Mouse (Mus musculus): Measurements from ENCODE around the gene Magi2. TPM values are rescaled to one million over a fixed set of nuclear protein-coding genes. Genes with fewer than 3 reads are reported as not detected.

The Magi2 gene
- polyA plus RNA-seq, 1 experiment from 2014 or later, result 3.0 TPM

DNA sequence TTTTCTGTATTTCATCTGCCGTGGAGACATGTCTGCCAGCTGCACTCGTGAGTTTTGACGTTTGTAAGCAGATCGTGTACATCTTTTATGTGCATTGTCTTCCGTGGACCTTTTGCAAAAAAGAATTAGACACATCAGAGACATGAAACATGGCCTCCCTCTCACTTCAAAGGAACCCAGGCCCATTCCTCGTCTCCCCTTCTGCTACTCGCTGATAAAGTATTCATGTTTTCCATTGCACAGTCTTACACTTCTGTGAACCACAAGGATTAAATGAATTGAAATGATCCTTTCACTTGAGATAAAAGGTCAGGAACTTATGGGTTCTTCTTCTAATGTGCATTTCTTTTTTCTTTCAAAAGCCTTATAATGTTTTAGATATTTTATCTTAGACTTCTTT lies 783.4 kb downstream of the Magi2 start:
- Histone ChIP-seq H3K9ac (replicated peaks; ENCODE audit: low read length) (no peak overlapping the region), H3K4me2 (ENCODE audit: low read depth, low read length) (no peak overlapping the region), H3K36me3 (replicated peaks; ENCODE audit: control insufficient read depth, insufficient read depth, low read depth, low read length) (no peaks in the 10 kb centered on the region), H3K4me3 (ENCODE audit: low read depth, low read length) (no peak overlapping the region), H3K27me3 (ENCODE audit: control insufficient read depth, insufficient read depth, low read length) (no peaks in the 10 kb centered on the region), H3K27ac (replicated peaks; ENCODE audit: low read depth, low read length) (no peak overlapping the region), H3K4me1 (ENCODE audit: control insufficient read depth, insufficient read depth, low read length) (no peaks in the 10 kb centered on the region), H3K9me3 (replicated peaks; ENCODE audit: control insufficient read depth, low read length) (no peaks in the 10 kb centered on the region)
- WGBS, result 87% methylated on average over 7 of the region's 7 CpGs
- ATAC-seq (replicated peaks; ENCODE audit: insufficient number of reproducible peaks, low FRiP score, low TSS enrichment, low read depth) (no peak), DNase-seq (ENCODE audit: low spot score) (no peak)

DNA sequence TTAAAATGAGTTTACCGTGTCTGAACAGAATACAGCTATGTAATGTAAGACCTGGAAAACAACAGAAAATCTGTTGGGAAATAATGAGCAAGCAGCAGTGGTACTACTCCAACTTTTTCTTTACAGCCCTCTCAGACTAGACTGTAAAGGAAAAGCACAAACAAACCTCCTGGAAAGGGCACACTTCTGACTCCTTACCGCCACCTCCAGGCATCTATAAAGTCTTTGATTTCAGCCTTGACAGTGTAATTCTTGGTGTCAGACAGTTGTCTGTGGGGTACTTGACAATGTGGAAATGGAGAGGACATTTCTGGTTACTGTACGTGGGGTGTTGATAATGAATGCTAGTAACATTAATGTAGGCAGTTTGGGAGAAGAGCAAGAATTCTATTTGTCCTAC lies 791.2 kb downstream of the Magi2 start:
- 82% methylated on average over 3 of the region's 3 CpGs for WGBS
- Histone ChIP-seq H3K4me3 (ENCODE audit: low read depth, low read length) (no peak overlapping the region), H3K4me2 (ENCODE audit: low read depth, low read length) (no peak overlapping the region), H3K27ac (replicated peaks; ENCODE audit: low read depth, low read length) (no peak overlapping the region), H3K27me3 (ENCODE audit: control insufficient read depth, insufficient read depth, low read length) (no peaks in the 10 kb centered on the region), H3K9ac (replicated peaks; ENCODE audit: low read length) (no peak overlapping the region), H3K4me1 (ENCODE audit: control insufficient read depth, insufficient read depth, low read length) (no peaks in the 10 kb centered on the region), H3K36me3 (replicated peaks; ENCODE audit: control insufficient read depth, insufficient read depth, low read depth, low read length) (no peaks in the 10 kb centered on the region), H3K9me3 (replicated peaks; ENCODE audit: control insufficient read depth, low read length) (no peaks in the 10 kb centered on the region)
- no peak for DNase-seq (ENCODE audit: low spot score)
- ATAC-seq (replicated peaks; ENCODE audit: insufficient number of reproducible peaks, low FRiP score, low TSS enrichment, low read depth), result no peak

DNA sequence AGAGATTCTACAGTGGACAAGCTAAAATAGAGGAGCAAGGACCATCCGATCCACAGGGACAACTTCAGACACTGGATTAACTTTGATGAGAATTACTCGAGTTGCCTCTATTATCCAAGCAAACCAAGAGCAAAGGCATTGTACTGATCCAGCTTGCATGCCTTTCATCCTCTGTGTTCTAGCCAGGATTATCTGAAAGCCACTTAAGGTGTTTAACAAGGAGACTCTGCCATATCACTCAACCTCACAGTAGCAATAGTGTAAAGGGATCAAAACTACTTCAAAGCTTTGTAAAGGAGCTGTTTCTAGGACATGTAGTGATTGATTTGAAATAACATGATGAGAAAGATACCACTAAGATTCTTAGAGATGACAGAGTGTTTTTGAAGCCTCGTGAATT lies 819.8 kb downstream of the Magi2 start:
- no peak overlapping the region for H3K9ac ChIP-seq (replicated peaks; ENCODE audit: low read length)
- no peaks in the 10 kb centered on the region for H3K27me3 ChIP-seq (ENCODE audit: control insufficient read depth, insufficient read depth, low read length)
- DNase-seq (ENCODE audit: low spot score) (no peak), ATAC-seq (replicated peaks; ENCODE audit: insufficient number of reproducible peaks, low FRiP score, low TSS enrichment, low read depth) (no peak)
- 67% methylated on average over 3 of the region's 3 CpGs for WGBS
- no peak overlapping the region for H3K27ac ChIP-seq (replicated peaks; ENCODE audit: low read depth, low read length)
- no peak overlapping the region for H3K4me2 ChIP-seq (ENCODE audit: low read depth, low read length)
- H3K36me3 ChIP-seq (replicated peaks; ENCODE audit: control insufficient read depth, insufficient read depth, low read depth, low read length), result no peaks in the 10 kb centered on the region
- no peaks in the 10 kb centered on the region for H3K4me1 ChIP-seq (ENCODE audit: control insufficient read depth, insufficient read depth, low read length)
- no peaks in the 10 kb centered on the region for H3K9me3 ChIP-seq (replicated peaks; ENCODE audit: control insufficient read depth, low read length)
- H3K4me3 ChIP-seq (ENCODE audit: low read depth, low read length), result no peak overlapping the region

DNA sequence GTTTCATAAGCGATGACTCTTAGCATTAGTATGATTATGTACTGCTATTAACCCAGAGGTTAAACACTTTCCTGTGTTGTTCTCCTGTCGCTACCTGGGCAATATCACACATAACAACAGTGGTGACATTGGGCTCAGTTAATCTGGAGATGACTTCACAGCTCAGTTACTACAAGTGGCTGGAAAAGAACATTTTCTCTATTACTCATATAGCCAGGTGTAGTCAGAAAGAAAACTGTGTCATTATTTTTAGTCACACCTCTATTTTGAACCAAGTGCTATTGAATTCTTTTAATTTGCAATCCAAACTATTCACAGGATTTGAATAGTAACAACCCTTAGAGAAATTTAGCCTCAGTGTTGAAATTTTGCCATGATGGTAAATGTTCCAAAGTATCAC lies 821.5 kb downstream of the Magi2 start:
- Histone ChIP-seq H3K27ac (replicated peaks; ENCODE audit: low read depth, low read length) (no peak overlapping the region), H3K4me2 (ENCODE audit: low read depth, low read length) (no peak overlapping the region), H3K4me3 (ENCODE audit: low read depth, low read length) (no peak overlapping the region), H3K9me3 (replicated peaks; ENCODE audit: control insufficient read depth, low read length) (no peaks in the 10 kb centered on the region), H3K27me3 (ENCODE audit: control insufficient read depth, insufficient read depth, low read length) (no peaks in the 10 kb centered on the region), H3K4me1 (ENCODE audit: control insufficient read depth, insufficient read depth, low read length) (no peaks in the 10 kb centered on the region), H3K9ac (replicated peaks; ENCODE audit: low read length) (no peak overlapping the region), H3K36me3 (replicated peaks; ENCODE audit: control insufficient read depth, insufficient read depth, low read depth, low read length) (no peaks in the 10 kb centered on the region)
- ATAC-seq (replicated peaks; ENCODE audit: insufficient number of reproducible peaks, low FRiP score, low TSS enrichment, low read depth) (no peak), DNase-seq (ENCODE audit: low spot score) (no peak)
- 85% methylated on average over 2 of the region's 2 CpGs for WGBS

DNA sequence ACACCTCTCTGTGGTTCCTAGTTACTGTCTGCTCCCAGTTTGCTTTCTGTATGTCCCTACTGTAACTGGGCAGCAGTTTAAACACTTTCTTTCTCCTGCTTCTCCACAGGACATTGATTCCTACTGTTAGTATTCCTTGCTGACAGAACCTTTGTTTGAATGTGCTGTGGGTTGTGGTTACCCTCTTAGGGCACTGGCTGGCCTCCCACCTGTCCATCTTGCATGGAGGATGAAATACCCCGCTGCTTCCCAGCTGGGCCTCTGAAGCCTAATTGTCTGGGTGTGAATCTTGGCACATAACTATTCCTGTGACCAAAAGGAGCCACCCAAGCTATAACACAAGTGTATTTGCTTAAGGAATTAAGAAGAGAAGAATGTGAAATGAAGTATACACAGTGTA lies 823.4 kb downstream of the Magi2 start:
- WGBS, result 39% methylated on average over 1 of the region's 1 CpGs
- DNase-seq (ENCODE audit: low spot score) (no peak), ATAC-seq (replicated peaks; ENCODE audit: insufficient number of reproducible peaks, low FRiP score, low TSS enrichment, low read depth) (no peak)
- Histone ChIP-seq H3K4me2 (ENCODE audit: low read depth, low read length) (no peak overlapping the region), H3K36me3 (replicated peaks; ENCODE audit: control insufficient read depth, insufficient read depth, low read depth, low read length) (no peaks in the 10 kb centered on the region), H3K4me3 (ENCODE audit: low read depth, low read length) (no peak overlapping the region), H3K4me1 (ENCODE audit: control insufficient read depth, insufficient read depth, low read length) (no peaks in the 10 kb centered on the region), H3K9me3 (replicated peaks; ENCODE audit: control insufficient read depth, low read length) (no peaks in the 10 kb centered on the region), H3K9ac (replicated peaks; ENCODE audit: low read length) (no peak overlapping the region), H3K27me3 (ENCODE audit: control insufficient read depth, insufficient read depth, low read length) (no peaks in the 10 kb centered on the region), H3K27ac (replicated peaks; ENCODE audit: low read depth, low read length) (no peak overlapping the region)

DNA sequence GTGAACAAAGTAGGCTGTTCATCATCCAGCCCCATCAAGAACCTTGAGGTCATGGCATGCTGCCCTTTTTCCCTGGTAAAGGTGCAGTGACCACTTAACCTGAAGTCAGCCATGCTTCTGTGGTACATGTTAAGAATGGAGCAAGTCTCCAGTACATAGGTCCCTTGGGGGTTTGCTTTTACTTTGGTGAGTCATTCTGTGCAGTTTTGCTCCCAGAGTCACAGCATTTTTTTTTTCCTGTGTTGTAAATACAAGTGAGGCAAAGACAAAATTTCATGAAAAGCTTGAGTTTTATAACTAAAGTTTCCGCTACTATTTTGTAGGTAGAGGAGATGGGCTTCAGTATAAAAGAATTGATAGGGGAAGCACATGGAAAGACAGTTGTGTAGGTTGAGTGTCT lies 828.2 kb downstream of the Magi2 start:
- H3K27me3 ChIP-seq (ENCODE audit: control insufficient read depth, insufficient read depth, low read length), result no peaks in the 10 kb centered on the region
- H3K9ac ChIP-seq (replicated peaks; ENCODE audit: low read length), result no peak overlapping the region
- DNase-seq (ENCODE audit: low spot score) (no peak), ATAC-seq (replicated peaks; ENCODE audit: insufficient number of reproducible peaks, low FRiP score, low TSS enrichment, low read depth) (no peak)
- H3K4me1 ChIP-seq (ENCODE audit: control insufficient read depth, insufficient read depth, low read length), result no peaks in the 10 kb centered on the region
- no peak overlapping the region for H3K4me2 ChIP-seq (ENCODE audit: low read depth, low read length)
- no peak overlapping the region for H3K27ac ChIP-seq (replicated peaks; ENCODE audit: low read depth, low read length)
- WGBS, result 86% methylated on average over 1 of the region's 1 CpGs
- H3K4me3 ChIP-seq (ENCODE audit: low read depth, low read length), result no peak overlapping the region
- H3K9me3 ChIP-seq (replicated peaks; ENCODE audit: control insufficient read depth, low read length), result no peaks in the 10 kb centered on the region
- no peaks in the 10 kb centered on the region for H3K36me3 ChIP-seq (replicated peaks; ENCODE audit: control insufficient read depth, insufficient read depth, low read depth, low read length)

DNA sequence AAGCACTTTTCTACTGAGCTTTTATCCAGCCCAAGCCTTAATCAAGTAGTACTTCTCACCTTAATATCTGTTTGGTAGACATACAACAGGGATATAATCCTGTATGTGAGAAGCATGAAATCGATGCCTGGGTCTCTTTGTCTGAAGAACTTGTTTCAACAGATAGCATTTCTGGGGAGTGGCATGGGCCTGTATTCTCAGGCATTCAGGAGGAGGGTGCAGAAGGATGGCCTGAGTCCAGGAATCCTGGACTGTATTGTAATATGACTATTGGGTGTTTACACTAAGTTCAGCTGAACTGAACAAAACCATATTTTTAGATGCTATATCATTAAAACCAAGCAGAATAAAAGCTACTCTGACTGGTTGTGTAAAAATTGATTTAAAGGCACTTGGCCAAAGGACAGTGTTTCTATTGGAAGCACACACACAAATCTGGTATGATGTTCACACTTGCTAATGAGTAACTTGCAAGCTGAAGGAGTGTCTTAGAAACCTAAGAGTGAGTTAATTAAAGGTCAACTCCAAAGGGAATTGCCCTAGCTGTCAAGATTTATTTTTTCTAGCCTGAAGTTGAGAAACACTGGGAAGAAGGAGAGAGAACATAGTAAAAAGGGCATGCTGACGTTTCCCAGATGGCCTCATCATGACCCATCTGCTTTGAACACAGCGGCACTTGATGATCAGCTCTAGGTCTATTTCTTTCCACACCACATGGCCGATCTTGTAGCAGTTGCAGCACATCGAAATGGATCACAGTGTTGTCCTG lies 829.4 kb downstream of the Magi2 start:
- 27% methylated on average over 5 of the region's 5 CpGs for WGBS
- no peak overlapping the region for H3K27ac ChIP-seq (replicated peaks; ENCODE audit: low read depth, low read length)

DNA sequence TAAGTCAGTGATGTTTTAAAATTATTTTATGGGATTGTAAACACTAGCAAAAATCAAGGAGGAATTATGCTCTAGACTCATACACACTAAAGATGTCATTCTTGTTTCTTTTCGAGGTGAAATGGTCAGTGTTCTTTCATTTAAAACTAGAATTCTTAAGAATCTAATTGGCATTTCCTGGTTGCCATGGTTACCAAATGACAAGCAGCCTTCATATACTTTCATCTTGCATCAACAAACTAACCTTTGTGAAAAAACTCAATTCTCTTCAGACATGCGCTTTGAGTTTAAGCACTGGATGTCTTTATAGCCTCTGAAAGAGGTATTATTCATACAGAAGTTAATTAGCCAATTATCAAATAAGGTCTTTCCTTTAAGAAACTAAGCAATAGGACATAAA lies 830.0 kb downstream of the Magi2 start:
- Histone ChIP-seq H3K27ac (replicated peaks; ENCODE audit: low read depth, low read length) (no peak overlapping the region), H3K9me3 (replicated peaks; ENCODE audit: control insufficient read depth, low read length) (no peaks in the 10 kb centered on the region), H3K4me1 (ENCODE audit: control insufficient read depth, insufficient read depth, low read length) (no peaks in the 10 kb centered on the region), H3K36me3 (replicated peaks; ENCODE audit: control insufficient read depth, insufficient read depth, low read depth, low read length) (no peaks in the 10 kb centered on the region), H3K4me3 (ENCODE audit: low read depth, low read length) (no peak overlapping the region), H3K27me3 (ENCODE audit: control insufficient read depth, insufficient read depth, low read length) (no peaks in the 10 kb centered on the region), H3K4me2 (ENCODE audit: low read depth, low read length) (no peak overlapping the region), H3K9ac (replicated peaks; ENCODE audit: low read length) (no peak overlapping the region)
- ATAC-seq (replicated peaks; ENCODE audit: insufficient number of reproducible peaks, low FRiP score, low TSS enrichment, low read depth) (no peak), DNase-seq (ENCODE audit: low spot score) (peak; percentile 64)
- WGBS, result 41% methylated on average over 2 of the region's 2 CpGs

More for the DNA sequence above, 829.4 kb downstream of the Magi2 start:
- Histone ChIP-seq H3K27me3 (ENCODE audit: control insufficient read depth, insufficient read depth, low read length) (no peaks in the 10 kb centered on the region), H3K4me3 (ENCODE audit: low read depth, low read length) (no peak overlapping the region), H3K4me2 (ENCODE audit: low read depth, low read length) (no peak overlapping the region), H3K36me3 (replicated peaks; ENCODE audit: control insufficient read depth, insufficient read depth, low read depth, low read length) (no peaks in the 10 kb centered on the region), H3K9ac (replicated peaks; ENCODE audit: low read length) (no peak overlapping the region), H3K9me3 (replicated peaks; ENCODE audit: control insufficient read depth, low read length) (no peaks in the 10 kb centered on the region), H3K4me1 (ENCODE audit: control insufficient read depth, insufficient read depth, low read length) (no peaks in the 10 kb centered on the region)
- ATAC-seq (replicated peaks; ENCODE audit: insufficient number of reproducible peaks, low FRiP score, low TSS enrichment, low read depth) (no peak), DNase-seq (ENCODE audit: low spot score) (peak; percentile 36)
